Mouse (Mus musculus) ES-E14 (cell line): ENCODE measurements around the gene F9.

ENCODE experiments used
- HCFC1 ChIP-seq: IDR thresholded peaks from 2 replicates; pipeline ENCODE4 v1.6.1; 2012; ENCODE audit warnings: low read length, inconsistent platforms, borderline replicate concordance; ENCODE audit not compliant: insufficient read depth
- MAFK ChIP-seq: IDR thresholded peaks from 2 replicates; pipeline ENCODE4 v1.6.1; 2014; ENCODE audit warnings: mild to moderate bottlenecking, low read depth, low read length, inconsistent platforms; ENCODE audit not compliant: insufficient read depth
- ZC3H11A ChIP-seq: IDR thresholded peaks from 2 replicates; pipeline ENCODE4 v1.6.1; 2012; ENCODE audit warnings: low read depth, mild to moderate bottlenecking, inconsistent platforms, low read length, borderline replicate concordance

- TF ChIP-seq HCFC1 = no peak
- no peak for TF ChIP-seq ZC3H11A
- no peak for TF ChIP-seq MAFK
Measured at GRCm38 (mm10) chrX:60054745-60055144, 55.5 kb downstream of the F9 start.
